Mouse (Mus musculus): ENCODE measurements at regions not wholly inside any gene's neighbourhood (a gene's known extent, or its start where the extent isn't known, plus 50 kb on each side); places are given as distances from the start of the nearest gene placed in this dataset.
"Not testable (repeated sequence)": the region's sequence is repeated elsewhere in the genome, so short reads cannot be mapped to it uniquely, and the experiment has no call there.

DNA sequence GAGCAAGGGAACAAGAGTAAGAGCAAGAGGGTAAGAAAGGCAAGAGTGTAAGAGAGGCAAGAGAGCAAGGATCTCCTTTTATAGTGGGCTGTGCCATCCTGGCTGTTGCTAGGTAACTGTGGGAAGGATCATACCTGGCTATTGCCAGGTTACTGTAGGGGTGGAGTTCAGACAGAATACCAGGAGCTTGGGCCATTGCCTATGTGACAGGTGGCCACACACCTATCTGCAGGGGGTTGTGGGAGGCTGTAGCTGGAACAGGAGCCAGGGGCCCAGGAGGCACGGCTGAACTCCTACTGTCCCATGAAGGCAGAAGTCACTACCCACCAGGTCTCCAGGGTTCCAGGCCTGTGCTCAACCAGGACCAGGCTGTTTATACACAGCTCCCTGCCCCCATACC, 1149.0 kb downstream of the 9330182O14Rik start:
- DNase-seq (ENCODE audit: low spot score): no peak

DNA sequence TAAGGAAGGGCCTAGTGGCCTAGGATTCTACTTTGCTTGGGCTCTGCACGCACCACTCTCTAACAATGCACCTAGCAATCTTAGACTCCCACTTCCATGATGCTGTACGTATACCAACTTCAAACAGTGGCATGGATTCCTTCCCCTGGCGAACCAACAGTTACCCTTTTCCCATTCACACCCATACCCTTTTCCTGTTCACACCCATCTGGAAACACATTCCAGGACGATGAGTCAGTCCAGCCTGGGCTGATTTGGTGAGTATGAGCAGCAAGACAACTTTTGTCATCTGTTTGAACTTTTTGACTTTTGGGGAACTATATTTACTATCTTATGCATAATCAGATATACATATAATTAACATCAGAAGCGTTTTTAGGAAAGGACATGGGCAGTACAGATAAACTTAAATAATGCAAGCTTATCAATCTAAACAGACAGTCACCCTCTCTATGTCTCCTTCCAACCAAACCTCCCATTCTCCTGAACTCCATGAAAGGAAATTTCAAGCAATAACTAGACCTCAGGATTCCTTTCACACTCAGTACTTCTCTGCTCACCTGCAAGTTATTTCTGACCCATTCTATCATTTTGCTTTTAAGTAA, 1152.7 kb downstream of the 9330182O14Rik start:
- DNase-seq (ENCODE audit: low spot score): no peak

GRCm38 (mm10) chr15:41297419-41297818, 1163.3 kb downstream of the 9330182O14Rik start:
- no peak for DNase-seq (ENCODE audit: low spot score)

DNA sequence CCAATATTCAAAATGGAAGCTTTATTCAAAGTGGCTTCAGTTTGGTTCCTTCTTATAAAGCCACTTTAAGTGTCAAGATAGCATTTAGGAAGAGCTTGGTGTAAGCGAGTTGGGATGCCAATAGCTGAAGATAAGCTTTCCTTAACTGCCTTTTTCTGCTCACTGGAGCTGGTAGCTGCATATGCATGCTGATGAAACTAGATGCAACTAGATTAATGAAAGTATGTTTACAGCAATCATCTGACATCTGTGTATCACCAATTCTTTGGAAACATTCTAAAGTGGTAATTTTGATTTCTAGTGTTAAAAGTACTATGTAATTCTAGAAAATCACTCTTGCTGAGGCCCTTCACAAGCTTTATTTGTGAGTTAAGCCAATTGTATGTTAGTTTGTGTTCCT, 1172.5 kb downstream of the 9330182O14Rik start:
- DNase-seq (ENCODE audit: low spot score): no peak

- DNase-seq (ENCODE audit: low spot score): no peak
Observed at GRCm38 (mm10) chr15:41311728-41312320, 1177.7 kb downstream of the 9330182O14Rik start.

- no peak for DNase-seq (ENCODE audit: low spot score)
Observed at GRCm38 (mm10) chr15:41314916-41315315, 1180.8 kb downstream of the 9330182O14Rik start.

- DNase-seq (ENCODE audit: low spot score): peak; percentile 79
Observed at GRCm38 (mm10) chr15:41325633-41326252, 1191.6 kb downstream of the 9330182O14Rik start.

- no peak for DNase-seq (ENCODE audit: low spot score)
Observed at GRCm38 (mm10) chr15:41329286-41329685, 1195.1 kb downstream of the 9330182O14Rik start.

GRCm38 (mm10) chr15:41330085-41330484, 1195.9 kb downstream of the 9330182O14Rik start:
- DNase-seq (ENCODE audit: low spot score): no peak

DNA sequence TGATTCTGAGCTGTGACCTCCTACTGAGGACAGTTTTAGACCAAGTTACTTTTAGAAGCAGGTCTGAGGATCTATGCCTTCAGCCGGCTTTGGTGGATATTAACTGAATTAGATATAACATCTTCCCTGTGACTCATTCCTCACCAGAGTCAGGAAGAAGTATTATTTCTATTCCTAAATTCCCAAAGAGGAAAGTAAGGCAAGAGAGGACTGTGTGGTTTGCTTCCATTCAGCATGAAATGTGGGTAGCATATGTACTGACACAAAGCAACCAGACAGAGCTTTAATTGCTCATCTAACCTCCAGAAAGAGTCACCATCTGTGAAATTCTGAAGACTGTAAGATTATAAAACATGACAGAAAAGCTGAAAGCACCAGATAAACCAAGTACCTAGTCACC, 1198.3 kb downstream of the 9330182O14Rik start:
- no peak for DNase-seq (ENCODE audit: low spot score)

DNA sequence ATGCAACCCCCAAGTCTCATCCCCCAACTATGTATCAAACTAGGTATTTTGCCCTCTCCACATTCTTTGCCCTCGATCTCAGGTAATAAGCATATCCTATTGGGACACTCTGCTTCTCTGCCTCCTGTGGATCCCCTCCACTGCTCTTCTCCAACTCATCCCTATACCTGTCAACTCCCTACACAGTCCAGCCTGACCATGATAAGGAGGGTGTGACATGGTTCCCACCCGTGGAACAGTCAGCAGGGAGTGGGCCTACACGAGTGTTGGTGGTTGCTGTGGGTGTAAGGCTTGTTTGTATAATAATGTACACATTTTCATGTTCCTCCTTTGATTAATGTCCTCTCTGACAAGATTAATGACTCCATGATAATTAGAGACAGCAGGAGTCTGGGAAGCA, 1199.0 kb downstream of the 9330182O14Rik start:
- no peak for DNase-seq (ENCODE audit: low spot score)

- not testable (repeated sequence) for DNase-seq (ENCODE audit: low spot score)
Observed at GRCm38 (mm10) chr15:41340621-41341020, 1206.5 kb downstream of the 9330182O14Rik start.

- no peak for DNase-seq (ENCODE audit: low spot score)
Observed at GRCm38 (mm10) chr15:41345554-41345953, 1211.4 kb downstream of the 9330182O14Rik start.

GRCm38 (mm10) chr15:41347221-41347620, 1213.1 kb downstream of the 9330182O14Rik start:
- no peak for DNase-seq (ENCODE audit: low spot score)

DNA sequence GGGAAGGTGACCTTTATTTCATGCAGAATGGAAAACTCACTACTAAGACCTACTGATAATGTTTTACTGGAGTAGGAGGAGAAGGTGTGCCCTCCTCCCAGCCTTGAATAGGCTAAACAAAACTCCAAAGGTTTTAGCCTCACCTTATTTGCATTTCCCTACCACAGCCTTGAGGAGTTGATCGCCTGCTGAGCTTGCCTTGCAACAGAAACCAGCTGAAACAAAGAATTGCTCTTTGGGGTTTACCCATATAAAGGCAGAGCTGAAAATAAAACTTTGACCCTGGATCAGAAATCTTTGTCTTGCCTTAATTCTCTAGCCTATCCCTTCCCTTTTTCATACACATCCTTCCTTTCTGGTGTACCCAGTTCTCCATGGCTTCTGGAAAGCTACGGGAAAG, 1218.0 kb downstream of the 9330182O14Rik start:
- DNase-seq (ENCODE audit: low spot score): no peak

- no peak for DNase-seq (ENCODE audit: low spot score)
Observed at GRCm38 (mm10) chr15:41359276-41359675, 1225.1 kb downstream of the 9330182O14Rik start.

GRCm38 (mm10) chr15:41374669-41375068, 1240.5 kb downstream of the 9330182O14Rik start:
- DNase-seq (ENCODE audit: low spot score): no peak

GRCm38 (mm10) chr15:41375906-41376305, 1241.7 kb downstream of the 9330182O14Rik start:
- no peak for DNase-seq (ENCODE audit: low spot score)

GRCm38 (mm10) chr15:41379637-41380036, 1245.5 kb downstream of the 9330182O14Rik start:
- DNase-seq (ENCODE audit: low spot score): no peak

DNA sequence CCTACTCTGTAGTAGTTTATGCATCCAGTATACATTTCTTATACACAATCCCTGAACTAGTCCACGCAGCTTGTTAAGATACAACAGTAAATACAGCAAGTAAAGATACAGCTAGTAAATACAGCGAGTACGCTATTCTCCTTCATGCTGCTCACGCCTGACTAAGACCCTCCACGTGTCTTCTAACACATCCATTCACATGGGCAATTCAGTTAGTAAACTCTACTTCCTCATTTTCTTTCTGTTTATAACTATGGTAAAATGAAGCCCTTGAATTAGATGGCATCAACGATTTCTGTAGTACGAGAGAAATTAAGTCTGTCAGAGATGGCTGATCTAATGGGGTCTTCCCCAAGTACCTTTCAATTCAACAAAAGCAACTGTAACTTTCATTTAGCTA, 1246.3 kb downstream of the 9330182O14Rik start:
- DNase-seq (ENCODE audit: low spot score): no peak

DNA sequence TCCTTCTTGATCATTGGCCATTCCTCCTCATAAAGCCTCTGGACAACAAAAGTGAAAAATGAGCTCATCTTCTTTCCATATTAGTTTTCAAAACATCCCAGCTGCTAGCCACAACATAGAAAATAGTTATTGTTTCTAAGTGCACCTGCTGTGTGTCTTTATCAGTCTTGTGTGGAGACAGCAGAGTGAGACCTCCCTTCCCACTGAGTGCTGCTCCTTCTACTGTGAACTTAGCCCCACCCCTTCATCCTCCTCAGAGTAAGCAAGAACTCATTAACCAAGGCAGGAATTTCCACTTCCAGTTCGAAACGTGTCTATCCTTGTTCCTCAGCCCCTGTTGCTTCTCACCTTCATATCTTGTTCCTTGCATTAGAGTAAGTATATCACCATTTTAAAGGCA, 1256.5 kb downstream of the 9330182O14Rik start:
- no peak for DNase-seq (ENCODE audit: low spot score)
